Mouse (Mus musculus) liver, embryonic 13.5 days (tissue): Measurements from ENCODE around the gene Il34. TPM values are rescaled to one million over a fixed set of nuclear protein-coding genes. Genes with fewer than 3 reads are reported as not detected.

ENCODE experiments used
- ATAC-seq: fragments of 200-750 bp; cut with Nextera tagmentation; 2 replicates; pipeline ENCODE4 v1.8.0; 2017; ENCODE audit warnings: low read depth, mild to moderate bottlenecking, moderate number of reproducible peaks, moderate library complexity
- DNase-seq: peaks from one replicate; pipeline ENCODE4 v3.0.0; 2022
- H3K27ac ChIP-seq: fragments of 300-500 bp; sonication (generic); 2 replicates; pipeline ENCODE4 v1.5.1; 2015; ENCODE audit warnings: moderate library complexity, mild to moderate bottlenecking, inconsistent platforms
- H3K27me3 ChIP-seq: fragments of 300-500 bp; sonication (generic); 2 replicates; pipeline ENCODE4 v1.6.1; 2015; ENCODE audit warnings: mild to moderate bottlenecking, inconsistent platforms
- H3K36me3 ChIP-seq: fragments of 300-500 bp; sonication (generic); 2 replicates; pipeline ENCODE4 v1.6.1; 2015; ENCODE audit warnings: mild to moderate bottlenecking, inconsistent platforms
- H3K4me1 ChIP-seq: fragments of 300-500 bp; sonication (generic); replicated peaks from 2 replicates; pipeline ENCODE4 v1.6.1; 2015; ENCODE audit warnings: inconsistent platforms
- H3K4me2 ChIP-seq: fragments of 300-500 bp; sonication (generic); 2 replicates; pipeline ENCODE4 v1.6.1; 2015; ENCODE audit warnings: inconsistent platforms, mild to moderate bottlenecking, moderate library complexity
- H3K4me3 ChIP-seq: fragments of 300-500 bp; sonication (generic); replicated peaks from 2 replicates; pipeline ENCODE4 v1.5.1; 2015; ENCODE audit warnings: mild to moderate bottlenecking, inconsistent platforms
- H3K9ac ChIP-seq: fragments of 300-500 bp; sonication (generic); 2 replicates; pipeline ENCODE4 v1.6.1; 2015; ENCODE audit warnings: mild to moderate bottlenecking, inconsistent platforms
- H3K9me3 ChIP-seq: fragments of 300-500 bp; sonication (generic); replicated peaks from 2 replicates; pipeline ENCODE4 v1.6.1; 2016; ENCODE audit warnings: inconsistent platforms
- WGBS: fragments of 180-500 bp; shearing (Covaris S2); methylation state at CpG from one replicate; pipeline ENCODE4 v1.1.7; 2015; ENCODE audit not compliant: insufficient replicate concordance; 5-methylcytosine and 5-hydroxymethylcytosine counted together
- polyA plus RNA-seq: library from polyadenylated mRNA; unstranded; fragments of >200 nt; fragmentation: Nextera tagmentation; extraction: Ambion mirVana; gene quantifications from 2 replicates; pipeline ENCODE4 v1.2.1, GENCODE M21; 2015

Il34 gene
- polyA plus RNA-seq, 1 experiment from 2014 or later, result 0.06 TPM

- Histone ChIP-seq H3K4me1 (peaks cover 6% of the 10 kb centered on the region; the same call in 1 of the 2 replicates), H3K27ac (no peak overlapping the region), H3K9ac (no peak overlapping the region), H3K4me3 (no peak overlapping the region), H3K9me3 (no peaks in the 10 kb centered on the region), H3K27me3 (no peaks in the 10 kb centered on the region), H3K36me3 (peaks cover 50% of the 10 kb centered on the region), H3K4me2 (no peak overlapping the region)
- WGBS, result 71% methylated on average over 5 of the region's 5 CpGs
- ATAC-seq (no peak), DNase-seq (no peak)
Measured at GRCm38 (mm10) chr8:110694226-110694625, 111.5 kb downstream of the Il34 start.

Other genes with a start within 250 kb of the Il34 start
- 14.6 and 17.2 TPM in 2 replicates for gene Vac14, start 187.3 kb downstream of the Il34 start, polyA plus RNA-seq
- 0.75 and 0.89 TPM in 2 replicates for gene Mtss1l, start 84.4 kb downstream of the Il34 start, polyA plus RNA-seq
- 32.0 and 36.5 TPM in 2 replicates for gene Cog4, start 40.7 kb upstream of the Il34 start, polyA plus RNA-seq
- 75.4 and 92.7 TPM in 2 replicates for gene Sf3b3, start 40.9 kb upstream of the Il34 start, polyA plus RNA-seq
- gene Fuk, start 96.6 kb upstream of the Il34 start, polyA plus RNA-seq, result 2.8 and 3.0 TPM in 2 replicates
- gene St3gal2, start 114.0 kb upstream of the Il34 start, polyA plus RNA-seq, result 21.0 and 25.2 TPM in 2 replicates
- gene Ddx19a, start 191.9 kb upstream of the Il34 start, polyA plus RNA-seq, result 11.3 and 12.5 TPM in 2 replicates
- 3.4 and 4.0 TPM in 2 replicates for gene Ddx19b, start 225.8 kb upstream of the Il34 start, polyA plus RNA-seq
- gene Aars, start 227.2 kb upstream of the Il34 start, polyA plus RNA-seq, result 55.5 and 66.2 TPM in 2 replicates